Mouse (Mus musculus) thymus, adult 2 months (tissue): ENCODE measurements at regions not wholly inside any gene's neighbourhood (a gene's known extent, or its start where the extent isn't known, plus 50 kb on each side); places are given as distances from the start of the nearest gene placed in this dataset.

Source experiments
- CTCF ChIP-seq: fragments of 200-500 bp; IDR thresholded peaks from 2 replicates; pipeline ENCODE4 v1.5.1; 2012; ENCODE audit warnings: mild to moderate bottlenecking, control low read depth, low read length, moderate library complexity, borderline replicate concordance; ENCODE audit not compliant: control insufficient read depth, poor library complexity, insufficient read depth; ENCODE audit errors: extremely low read depth
- POLR2A ChIP-seq: fragments of 200-500 bp; IDR thresholded peaks from 2 replicates; pipeline ENCODE4 v1.6.1; 2012; ENCODE audit warnings: mild to moderate bottlenecking, low read length, control low read depth, moderate library complexity; ENCODE audit not compliant: control insufficient read depth, poor library complexity, insufficient read depth; ENCODE audit errors: extremely low read depth

- no peak for TF ChIP-seq POLR2A
- TF ChIP-seq CTCF, result no peak
Measured at GRCm38 (mm10) chr1:157046760-157047182, 61.7 kb downstream of the Tex35 start.
